Mouse (Mus musculus): ENCODE measurements around the gene Cops7b.

GRCm38 (mm10) chr1:86650272-86650671 is 67.6 kb downstream of the Cops7b start:
- peak; percentile 99 for TF ChIP-seq CTCF (IDR thresholded peaks at IDR 0.05; ENCODE audit: low read depth, low read length)
- TF ChIP-seq EP300 (IDR thresholded peaks at IDR 0.05; ENCODE audit: insufficient read depth, low read depth, low read length), result no peak
